Mouse (Mus musculus): ENCODE results near the gene Lrguk. TPM values are rescaled to one million over a fixed set of nuclear protein-coding genes. Genes with fewer than 3 reads are reported as not detected.

The Lrguk gene
- polyA plus RNA-seq (2012; rRNA removed) = 0.01 and 0.02 TPM in 2 replicates
- 0.01 TPM in 1 of 2 replicates, not detected in the other for polyA plus RNA-seq (2014; fragmentation: Nextera tagmentation; extraction: Ambion mirVana)

DNA sequence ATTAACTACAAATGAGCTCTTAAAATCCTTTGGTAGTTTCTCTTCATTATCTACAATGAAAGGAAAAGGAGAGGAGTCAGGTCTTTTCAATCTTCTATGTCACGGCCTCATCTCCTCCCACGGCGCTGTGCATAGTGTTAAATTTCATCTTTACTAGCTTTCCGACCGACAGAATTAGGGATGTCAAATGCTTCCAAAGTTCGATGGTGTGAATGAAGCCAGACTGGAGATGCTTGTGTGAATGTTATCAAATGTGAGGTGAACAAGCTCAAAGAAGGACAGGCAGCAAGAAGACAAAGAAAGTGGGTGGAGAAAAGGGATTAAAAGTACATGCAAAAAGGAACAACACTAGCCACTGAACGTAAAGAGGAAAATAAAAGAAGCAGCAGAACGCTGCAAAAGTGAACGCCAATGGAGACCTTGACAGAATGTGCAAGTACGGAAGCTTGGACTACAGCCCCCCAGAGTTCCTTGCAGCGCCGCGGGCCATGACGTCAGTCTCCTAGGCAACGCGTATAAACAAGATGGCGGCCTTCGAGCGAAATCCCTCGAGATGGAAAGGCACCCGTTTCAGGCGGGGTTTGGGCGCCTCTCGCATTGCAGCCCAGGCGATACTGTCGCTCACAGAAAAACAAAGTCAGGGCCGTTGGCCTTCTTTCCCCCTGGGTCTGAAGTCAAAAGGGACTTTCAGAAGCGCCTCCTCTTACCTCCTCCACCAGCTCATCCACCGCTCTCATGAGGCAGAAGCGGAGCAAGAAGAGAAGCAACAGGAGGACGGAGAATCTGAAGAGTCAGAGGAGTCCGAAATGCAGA lies at the start of gene Lrguk:
Gene Lrguk, plus strand, starts transcription at position 516 of the 813 bp plus-strand sequence.
- H3K9ac ChIP-seq (replicated peaks) = peak within 1 kb of the TSS; percentile 23
- no peak for TF ChIP-seq CTCF (IDR thresholded peaks at IDR 0.05; ENCODE audit: low read depth)
- no peak for TF ChIP-seq EP300 (IDR thresholded peaks at IDR 0.05; ENCODE audit: low read depth)
- H3K9me3 ChIP-seq (ENCODE audit: control insufficient read depth, low read length) = no peaks in the 10 kb centered on the region
- no peak within 1 kb of the TSS for H3K27ac ChIP-seq
- peak; percentile 75 for ATAC-seq (ENCODE audit: insufficient read depth)
- peak; percentile 60 to 67 (median 65) for DNase-seq (ENCODE audit: low read depth in 3 of 3, low spot score in 3 of 3)
- peak within 1 kb of the TSS; percentile 75 for H3K4me2 ChIP-seq (ENCODE audit: low read depth)
- peak within 1 kb of the TSS; percentile 52 to 67 for H3K4me3 ChIP-seq (ENCODE audit: insufficient read depth in 1 of 2, low read depth in 2 of 2, low read length in 2 of 2)
- peaks cover 0 to 12% of the 10 kb centered on the region in 2 experiments; a peak in 2 of 4 replicates for H3K4me1 ChIP-seq (replicated peaks; ENCODE audit: control insufficient read depth in 2 of 2, insufficient read depth in 2 of 2, low read length in 1 of 2)
- WGBS (ENCODE audit: insufficient replicate concordance) = 7% methylated on average over 30 of the region's 32 CpGs
- H3K27me3 ChIP-seq (ENCODE audit: control insufficient read depth, insufficient read depth, low read length) = no peaks in the 10 kb centered on the region
- H3K36me3 ChIP-seq (replicated peaks; ENCODE audit: control insufficient read depth, insufficient read depth, low read depth) = no peaks in the 10 kb centered on the region

- Histone ChIP-seq H3K36me3 (replicated peaks; ENCODE audit: control insufficient read depth, insufficient read depth, low read depth) (no peaks in the 10 kb centered on the region), H3K27ac (no peak overlapping the region), H3K27me3 (ENCODE audit: control insufficient read depth, insufficient read depth, low read length) (no peaks in the 10 kb centered on the region), H3K4me2 (ENCODE audit: low read depth) (no peak overlapping the region), H3K9me3 (ENCODE audit: control insufficient read depth, low read length) (no peaks in the 10 kb centered on the region), H3K4me3 (ENCODE audit: insufficient read depth in 1 of 2, low read depth in 2 of 2, low read length in 2 of 2) (no peak overlapping the region), H3K4me1 (replicated peaks; ENCODE audit: control insufficient read depth in 2 of 2, insufficient read depth in 2 of 2, low read length in 1 of 2) (no peaks in the 10 kb centered on the region), H3K9ac (replicated peaks) (no peak overlapping the region)
- no peak for DNase-seq (ENCODE audit: low read depth in 3 of 3, low spot score in 3 of 3)
- 32% methylated on average over 9 of the region's 9 CpGs for WGBS (ENCODE audit: insufficient replicate concordance)
- TF ChIP-seq EP300 (IDR thresholded peaks at IDR 0.05; ENCODE audit: low read depth) (no peak), CTCF (IDR thresholded peaks at IDR 0.05; ENCODE audit: low read depth) (no peak)
- no peak for ATAC-seq (ENCODE audit: insufficient read depth)
Measured at GRCm38 (mm10) chr6:33982709-33983108, 46.5 kb upstream of the Lrguk start.

- Histone ChIP-seq H3K4me2 (ENCODE audit: low read depth) (no peak overlapping the region), H3K27ac (no peak overlapping the region), H3K36me3 (replicated peaks; ENCODE audit: control insufficient read depth, insufficient read depth, low read depth) (no peaks in the 10 kb centered on the region), H3K4me3 (ENCODE audit: insufficient read depth in 1 of 2, low read depth in 2 of 2, low read length in 2 of 2) (no peak overlapping the region), H3K9me3 (ENCODE audit: control insufficient read depth, low read length) (no peaks in the 10 kb centered on the region), H3K9ac (replicated peaks) (no peak overlapping the region), H3K4me1 (replicated peaks; ENCODE audit: control insufficient read depth in 2 of 2, insufficient read depth in 2 of 2, low read length in 1 of 2) (no peaks in the 10 kb centered on the region), H3K27me3 (ENCODE audit: control insufficient read depth, insufficient read depth, low read length) (no peaks in the 10 kb centered on the region)
- 58% methylated on average over 5 of the region's 5 CpGs for WGBS (ENCODE audit: insufficient replicate concordance)
- no peak for ATAC-seq (ENCODE audit: insufficient read depth)
- no peak for DNase-seq (ENCODE audit: low read depth in 3 of 3, low spot score in 3 of 3)
- no peak for TF ChIP-seq EP300 (IDR thresholded peaks at IDR 0.05; ENCODE audit: low read depth)
Measured at GRCm38 (mm10) chr6:33987132-33987531, 42.1 kb upstream of the Lrguk start.

- Histone ChIP-seq H3K4me1 (replicated peaks; ENCODE audit: control insufficient read depth in 2 of 2, insufficient read depth in 2 of 2, low read length in 1 of 2) (no peaks in the 10 kb centered on the region), H3K4me3 (ENCODE audit: insufficient read depth in 1 of 2, low read depth in 2 of 2, low read length in 2 of 2) (no peak overlapping the region), H3K9ac (replicated peaks) (no peak overlapping the region), H3K27me3 (ENCODE audit: control insufficient read depth, insufficient read depth, low read length) (no peaks in the 10 kb centered on the region), H3K27ac (no peak overlapping the region), H3K9me3 (ENCODE audit: control insufficient read depth, low read length) (no peaks in the 10 kb centered on the region), H3K4me2 (ENCODE audit: low read depth) (no peak overlapping the region), H3K36me3 (replicated peaks; ENCODE audit: control insufficient read depth, insufficient read depth, low read depth) (no peaks in the 10 kb centered on the region)
- TF ChIP-seq EP300 (IDR thresholded peaks at IDR 0.05; ENCODE audit: low read depth) = no peak
- no peak for TF ChIP-seq CTCF (IDR thresholded peaks at IDR 0.05; ENCODE audit: low read depth)
- DNase-seq (ENCODE audit: low read depth in 3 of 3, low spot score in 3 of 3) = no peak
- 47% methylated on average over 24 of the region's 24 CpGs for WGBS (ENCODE audit: insufficient replicate concordance)
- no peak for ATAC-seq (ENCODE audit: insufficient read depth)
Measured at GRCm38 (mm10) chr6:33992213-33993034, 36.8 kb upstream of the Lrguk start.

GRCm38 (mm10) chr6:33993842-33994241 lies 35.4 kb upstream of the Lrguk start:
- H3K9ac ChIP-seq (replicated peaks) = no peak overlapping the region
- TF ChIP-seq CTCF (IDR thresholded peaks at IDR 0.05; ENCODE audit: low read depth) = no peak
- TF ChIP-seq EP300 (IDR thresholded peaks at IDR 0.05; ENCODE audit: low read depth) = no peak
- 57% methylated on average over 6 of the region's 6 CpGs for WGBS (ENCODE audit: insufficient replicate concordance)

More at GRCm38 (mm10) chr6:33993842-33994241, 35.4 kb upstream of the Lrguk start:
- H3K27me3 ChIP-seq (ENCODE audit: control insufficient read depth, insufficient read depth, low read length) = no peaks in the 10 kb centered on the region
- no peak overlapping the region for H3K27ac ChIP-seq
- no peaks in the 10 kb centered on the region for H3K9me3 ChIP-seq (ENCODE audit: control insufficient read depth, low read length)
- no peak overlapping the region for H3K4me3 ChIP-seq (ENCODE audit: insufficient read depth in 1 of 2, low read depth in 2 of 2, low read length in 2 of 2)
- H3K4me1 ChIP-seq (replicated peaks; ENCODE audit: control insufficient read depth in 2 of 2, insufficient read depth in 2 of 2, low read length in 1 of 2) = no peaks in the 10 kb centered on the region
- no peaks in the 10 kb centered on the region for H3K36me3 ChIP-seq (replicated peaks; ENCODE audit: control insufficient read depth, insufficient read depth, low read depth)
- DNase-seq (ENCODE audit: low read depth in 3 of 3, low spot score in 3 of 3) = no peak
- ATAC-seq (ENCODE audit: insufficient read depth) = no peak
- no peak overlapping the region for H3K4me2 ChIP-seq (ENCODE audit: low read depth)
